Mouse (Mus musculus): ENCODE data around the gene Zfp553. TPM values are rescaled to one million over a fixed set of nuclear protein-coding genes. Genes with fewer than 3 reads are reported as not detected.
A peak's percentile ranks its signal among the peaks of the same experiment; 100 is the strongest.

Zfp553 gene
- polyA plus RNA-seq (2015; fragmentation: Nextera tagmentation; extraction: Ambion mirVana): 7.4 and 7.6 TPM in 2 replicates

DNA sequence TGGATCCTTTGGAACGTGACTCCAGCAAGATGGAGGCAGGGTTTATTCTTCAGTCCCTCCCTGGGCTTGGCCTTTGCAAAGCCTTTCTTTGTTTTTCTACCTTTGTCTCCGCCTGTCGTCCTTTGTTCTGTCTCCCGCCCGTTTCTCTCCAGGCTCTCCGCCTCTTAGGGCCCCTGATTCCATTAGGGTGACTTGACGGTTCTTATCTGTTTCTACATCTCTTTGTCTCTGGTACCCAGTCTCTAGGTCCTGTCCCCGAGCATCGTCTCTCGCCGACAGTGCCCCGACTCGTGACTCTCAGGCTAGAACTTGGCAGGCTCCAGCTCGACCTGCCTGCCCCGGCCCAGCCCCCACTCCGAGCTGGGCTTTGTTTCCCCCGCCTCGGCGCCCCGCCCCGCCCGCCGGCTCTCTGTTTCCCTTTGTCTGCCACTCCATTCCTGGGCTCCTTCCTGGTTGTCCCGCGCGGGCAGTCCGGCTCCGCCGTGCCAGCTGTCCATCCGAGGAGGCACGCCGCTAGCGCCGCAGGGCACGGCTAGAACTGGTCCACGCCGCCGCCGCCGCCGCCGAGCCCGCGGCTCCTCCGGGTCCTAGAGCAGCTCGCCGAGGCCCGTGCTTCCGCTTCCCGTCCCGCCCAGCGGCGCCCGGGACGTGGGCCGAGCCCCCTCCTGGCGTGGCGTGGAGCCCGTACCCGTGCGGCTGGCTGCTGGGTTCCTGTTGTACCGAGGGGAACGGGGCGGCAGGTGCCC, at the start of gene Zfp553, which contains the start of gene Sept1:
Gene Zfp553, plus strand, starts transcription at position 440 of the 746 bp plus-strand sequence.
Gene Sept1, minus strand, starts transcription at position 509 of the 746 bp plus-strand sequence.
- ATAC-seq: peak; percentile 88

DNA sequence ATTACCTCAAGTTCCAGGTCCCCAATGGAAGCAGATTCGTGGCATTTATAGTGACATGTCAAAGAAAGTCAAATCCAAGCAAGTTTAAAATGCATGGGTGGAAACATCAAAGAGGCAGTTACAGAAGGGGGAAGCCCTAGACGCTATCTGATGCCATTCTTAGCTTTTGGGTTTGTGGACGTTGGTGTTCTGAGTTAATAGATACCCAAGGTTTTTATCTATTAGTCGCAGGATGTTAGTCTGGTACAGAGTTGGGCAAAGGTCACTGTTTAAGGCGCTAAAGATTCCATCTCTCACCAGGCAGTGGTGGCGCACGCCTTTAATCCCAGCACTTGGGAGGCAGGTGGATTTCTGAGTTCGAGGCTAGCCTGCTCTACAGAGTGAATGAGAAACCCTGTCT, 49.5 kb upstream of the Zfp553 start:
- no peak overlapping the region for H3K4me3 ChIP-seq (ENCODE audit: low read depth, low read length)
- WGBS: 42% methylated on average over 8 of the region's 8 CpGs
- no peaks in the 10 kb centered on the region for H3K4me1 ChIP-seq (replicated peaks; ENCODE audit: control insufficient read depth, insufficient read depth, low read length)
- H3K9ac ChIP-seq (ENCODE audit: low read depth, low read length): no peak overlapping the region
- no peak for TF ChIP-seq CTCF (IDR thresholded peaks at IDR 0.05; ENCODE audit: low read depth)
- H3K9me3 ChIP-seq (ENCODE audit: control insufficient read depth): no peaks in the 10 kb centered on the region
- no peaks in the 10 kb centered on the region for H3K27me3 ChIP-seq (replicated peaks; ENCODE audit: control insufficient read depth, insufficient read depth, low read length)
- no peaks in the 10 kb centered on the region for H3K36me3 ChIP-seq (ENCODE audit: control insufficient read depth, insufficient read depth)
- no peak overlapping the region for H3K27ac ChIP-seq (ENCODE audit: low read depth, low read length)
- ATAC-seq: peak; percentile 58; the same call in 1 of the 2 replicates
- H3K4me2 ChIP-seq (replicated peaks; ENCODE audit: low read depth): no peak overlapping the region

More for the DNA sequence above, at the start of gene Zfp553, which contains the start of gene Sept1:
- H3K4me2 ChIP-seq (replicated peaks; ENCODE audit: low read depth): peak within 1 kb of the TSS; percentile 86
- WGBS: under 1% methylated on average over 64 of the region's 64 CpGs
- peak within 1 kb of the TSS; percentile 97 for H3K4me3 ChIP-seq (ENCODE audit: low read depth, low read length)
- H3K36me3 ChIP-seq (ENCODE audit: control insufficient read depth, insufficient read depth): peaks cover 22% of the 10 kb centered on the region
- peak within 1 kb of the TSS; percentile 79 for H3K9ac ChIP-seq (ENCODE audit: low read depth, low read length)
- no peaks in the 10 kb centered on the region for H3K9me3 ChIP-seq (ENCODE audit: control insufficient read depth)
- 0 out of 2 replicates have a peak, but pooled peaks cover 5% of the 10 kb centered on the region for H3K4me1 ChIP-seq (replicated peaks; ENCODE audit: control insufficient read depth, insufficient read depth, low read length)
- H3K27me3 ChIP-seq (replicated peaks; ENCODE audit: control insufficient read depth, insufficient read depth, low read length): no peaks in the 10 kb centered on the region
- H3K27ac ChIP-seq (ENCODE audit: low read depth, low read length): peak within 1 kb of the TSS; percentile 91
- no peak; the same call in none of the 2 replicates for TF ChIP-seq CTCF (IDR thresholded peaks at IDR 0.05; ENCODE audit: low read depth)

GRCm38 (mm10) chr7:127183828-127184227, 49.0 kb upstream of the Zfp553 start:
- WGBS: 55% methylated on average over 6 of the region's 6 CpGs

DNA sequence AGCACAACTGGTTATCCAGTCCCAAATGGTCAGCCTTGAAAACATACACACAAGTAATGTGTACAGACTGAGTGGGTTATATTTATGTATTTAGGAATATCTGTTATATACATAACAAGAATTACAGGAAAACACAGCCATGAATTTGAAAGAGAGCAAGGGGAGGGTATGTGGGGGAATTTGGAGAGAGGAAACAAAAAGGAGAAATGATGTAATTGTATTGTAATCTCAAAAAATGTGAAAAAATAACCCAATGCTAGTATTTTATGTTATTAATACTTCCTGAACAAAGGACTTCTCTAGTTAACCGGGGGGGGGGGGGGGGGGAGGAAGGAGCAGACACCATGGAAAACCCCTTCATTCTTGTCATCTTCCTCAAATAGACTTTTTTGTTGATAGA, 48.1 kb upstream of the Zfp553 start:
- Histone ChIP-seq H3K27me3 (replicated peaks; ENCODE audit: control insufficient read depth, insufficient read depth, low read length) (no peaks in the 10 kb centered on the region), H3K9me3 (ENCODE audit: control insufficient read depth) (no peaks in the 10 kb centered on the region), H3K4me2 (replicated peaks; ENCODE audit: low read depth) (no peak overlapping the region), H3K27ac (ENCODE audit: low read depth, low read length) (no peak overlapping the region), H3K9ac (ENCODE audit: low read depth, low read length) (no peak overlapping the region), H3K4me3 (ENCODE audit: low read depth, low read length) (no peak overlapping the region), H3K36me3 (ENCODE audit: control insufficient read depth, insufficient read depth) (no peaks in the 10 kb centered on the region), H3K4me1 (replicated peaks; ENCODE audit: control insufficient read depth, insufficient read depth, low read length) (no peaks in the 10 kb centered on the region)
- no peak for ATAC-seq
- no peak for TF ChIP-seq CTCF (IDR thresholded peaks at IDR 0.05; ENCODE audit: low read depth)
- no CpG with 5 or more reads among the region's 1 CpGs for WGBS

More at GRCm38 (mm10) chr7:127183828-127184227, 49.0 kb upstream of the Zfp553 start:
- ATAC-seq: peak; percentile 88
- Histone ChIP-seq H3K27me3 (replicated peaks; ENCODE audit: control insufficient read depth, insufficient read depth, low read length) (no peaks in the 10 kb centered on the region), H3K4me2 (replicated peaks; ENCODE audit: low read depth) (no peak overlapping the region), H3K4me3 (ENCODE audit: low read depth, low read length) (no peak overlapping the region), H3K36me3 (ENCODE audit: control insufficient read depth, insufficient read depth) (no peaks in the 10 kb centered on the region), H3K9ac (ENCODE audit: low read depth, low read length) (no peak overlapping the region), H3K4me1 (replicated peaks; ENCODE audit: control insufficient read depth, insufficient read depth, low read length) (no peaks in the 10 kb centered on the region), H3K27ac (ENCODE audit: low read depth, low read length) (no peak overlapping the region), H3K9me3 (ENCODE audit: control insufficient read depth) (no peaks in the 10 kb centered on the region)
- TF ChIP-seq CTCF (IDR thresholded peaks at IDR 0.05; ENCODE audit: low read depth): peak; percentile 74

GRCm38 (mm10) chr7:127185601-127186000, 47.3 kb upstream of the Zfp553 start:
- Histone ChIP-seq H3K36me3 (ENCODE audit: control insufficient read depth, insufficient read depth) (no peaks in the 10 kb centered on the region), H3K27ac (ENCODE audit: low read depth, low read length) (no peak overlapping the region), H3K27me3 (replicated peaks; ENCODE audit: control insufficient read depth, insufficient read depth, low read length) (no peaks in the 10 kb centered on the region), H3K9me3 (ENCODE audit: control insufficient read depth) (no peaks in the 10 kb centered on the region), H3K9ac (ENCODE audit: low read depth, low read length) (no peak overlapping the region), H3K4me1 (replicated peaks; ENCODE audit: control insufficient read depth, insufficient read depth, low read length) (no peaks in the 10 kb centered on the region), H3K4me3 (ENCODE audit: low read depth, low read length) (no peak overlapping the region), H3K4me2 (replicated peaks; ENCODE audit: low read depth) (no peak overlapping the region)
- peak; percentile 65 for TF ChIP-seq CTCF (IDR thresholded peaks at IDR 0.05; ENCODE audit: low read depth)
- no peak for ATAC-seq
- 60% methylated on average over 3 of the region's 3 CpGs for WGBS

DNA sequence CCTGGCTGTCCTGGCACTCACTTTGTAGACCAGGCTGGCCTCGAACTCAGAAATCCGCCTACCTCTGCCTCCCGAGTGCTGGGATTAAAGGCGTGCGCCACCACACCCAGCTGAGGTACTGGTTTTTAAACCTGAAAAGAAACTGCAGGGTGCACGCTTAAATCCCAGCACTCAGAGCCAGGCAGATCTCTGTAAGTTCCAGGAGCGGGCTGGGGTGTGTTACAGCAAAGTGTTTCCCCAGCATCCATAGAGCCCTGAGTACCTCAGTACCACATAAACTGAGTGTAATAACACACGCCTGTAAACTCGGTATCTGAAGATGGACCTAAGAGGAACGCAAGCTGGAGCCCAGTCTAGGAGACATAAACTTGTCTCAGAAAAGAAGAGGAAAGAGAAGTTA, 45.5 kb upstream of the Zfp553 start:
- Histone ChIP-seq H3K9me3 (ENCODE audit: control insufficient read depth) (no peaks in the 10 kb centered on the region), H3K27me3 (replicated peaks; ENCODE audit: control insufficient read depth, insufficient read depth, low read length) (no peaks in the 10 kb centered on the region), H3K4me2 (replicated peaks; ENCODE audit: low read depth) (no peak overlapping the region), H3K27ac (ENCODE audit: low read depth, low read length) (no peak overlapping the region), H3K9ac (ENCODE audit: low read depth, low read length) (no peak overlapping the region), H3K4me3 (ENCODE audit: low read depth, low read length) (no peak overlapping the region), H3K4me1 (replicated peaks; ENCODE audit: control insufficient read depth, insufficient read depth, low read length) (no peaks in the 10 kb centered on the region), H3K36me3 (ENCODE audit: control insufficient read depth, insufficient read depth) (peaks cover 13% of the 10 kb centered on the region; the same call in 1 of the 2 replicates)
- 69% methylated on average over 10 of the region's 10 CpGs for WGBS
- TF ChIP-seq CTCF (IDR thresholded peaks at IDR 0.05; ENCODE audit: low read depth): no peak
- ATAC-seq: no peak

Data from intestine, postnatal 0 days (tissue).